19 mouse cellular contexts compared by ENCODE assay signal in the genomic region with DNA sequence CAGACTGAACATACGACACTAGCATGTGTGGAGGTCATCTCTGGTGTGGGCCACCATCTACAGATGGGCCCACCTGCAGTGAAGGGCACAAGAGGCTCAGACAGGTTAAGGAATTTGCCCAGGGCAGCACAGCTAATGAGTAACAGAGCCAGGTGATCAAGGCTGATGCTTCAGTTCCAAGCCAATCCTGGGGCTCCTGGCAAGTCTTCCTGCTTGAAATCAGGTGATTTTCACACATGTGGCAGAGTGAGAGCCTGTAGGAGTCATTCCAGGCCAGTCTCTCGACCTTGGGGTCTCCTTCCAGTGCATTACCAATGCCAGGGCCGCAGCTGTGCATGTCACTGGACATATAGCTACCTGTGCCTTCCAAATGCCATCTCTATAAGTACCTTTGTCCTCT.
DNase-seq lines count a peak whose midpoint lies in the region; ATAC-seq and TF ChIP-seq lines count a peak whose summit lies in the region.
"Had no signal": no experiment of that assay in that cellular context is flagged by ENCODE, and none has a peak within 500 bp of the region (broad histone marks: within the 10 kb centered on the region; RNA-seq: fewer than 3 reads in every experiment).

No protein-coding gene starts in this region.

- 74% methylated on average over 3 of the region's 3 CpGs for WGBS in hindbrain, embryonic 16.5 days
- 83% methylated on average over 3 of the region's 3 CpGs for WGBS in hindbrain, embryonic 14.5 days

- no peaks in the 10 kb centered on the region for H3K36me3 ChIP-seq in hindbrain, embryonic 16.5 days (ENCODE audit: control insufficient read depth, insufficient read depth, low read length)
- no peaks in the 10 kb centered on the region for H3K36me3 ChIP-seq in hindbrain, embryonic 14.5 days (replicated peaks; ENCODE audit: control insufficient read depth, insufficient read depth)
- H3K36me3 ChIP-seq: embryonic facial prominence, embryonic 15.5 days; heart, embryonic 12.5 days; neural tube, embryonic 12.5 days had no signal

- peaks cover 10% of the 10 kb centered on the region for H3K4me1 ChIP-seq in hindbrain, embryonic 16.5 days (ENCODE audit: control insufficient read depth, insufficient read depth, low read depth, low read length)
- H3K4me1 ChIP-seq in hindbrain, embryonic 14.5 days (replicated peaks; ENCODE audit: control insufficient read depth, insufficient read depth, low read length): peaks cover 11% of the 10 kb centered on the region
- peaks cover 30% of the 10 kb centered on the region for H3K4me1 ChIP-seq in brown adipose tissue, adult 24 weeks (ENCODE audit: control insufficient read depth, insufficient read depth, insufficient read length, low read length)
- peaks cover 2% of the 10 kb centered on the region; the same call in 1 of the 2 replicates for H3K4me1 ChIP-seq in cortical plate, adult 2 months (ENCODE audit: control insufficient read depth, insufficient read depth, low read length)

- H3K4me3 ChIP-seq in hindbrain, embryonic 16.5 days (ENCODE audit: low read length): no peak overlapping the region
- no peak overlapping the region for H3K4me3 ChIP-seq in hindbrain, embryonic 14.5 days (replicated peaks; ENCODE audit: low read length)
- no peak overlapping the region for H3K4me3 ChIP-seq in brown adipose tissue, adult 24 weeks (ENCODE audit: insufficient read depth, low read depth, low read length)
- H3K4me3 ChIP-seq in cortical plate, adult 2 months (ENCODE audit: insufficient read depth, low read length): no peak overlapping the region
- H3K4me3 ChIP-seq: embryonic facial prominence, embryonic 15.5 days; heart, embryonic 12.5 days; neural tube, embryonic 12.5 days had no signal

- DNase-seq in hindbrain, embryonic 14.5 days (ENCODE audit: low spot score): no peak
- peak; percentile 37 to 61 for DNase-seq in kidney, postnatal 25 days
- no peak for DNase-seq in kidney, postnatal 10 days
- DNase-seq: adrenal gland, postnatal 10 days; cerebellum, adult 11 months; cerebellum, postnatal 25 days; heart, postnatal 14 days; layer of hippocampus, postnatal 36 days; thymus, postnatal 14 days had no signal

- no peaks in the 10 kb centered on the region for H3K27me3 ChIP-seq in hindbrain, embryonic 16.5 days (replicated peaks; ENCODE audit: control insufficient read depth, insufficient read depth, low read length)
- H3K27me3 ChIP-seq in hindbrain, embryonic 14.5 days (ENCODE audit: control insufficient read depth, insufficient read depth, low read length): no peaks in the 10 kb centered on the region
- H3K27me3 ChIP-seq: embryonic facial prominence, embryonic 15.5 days; heart, embryonic 12.5 days; neural tube, embryonic 12.5 days had no signal

- no peak overlapping the region for H3K4me2 ChIP-seq in hindbrain, embryonic 16.5 days (ENCODE audit: low read length)
- no peak overlapping the region for H3K4me2 ChIP-seq in hindbrain, embryonic 14.5 days (replicated peaks)
- H3K4me2 ChIP-seq: embryonic facial prominence, embryonic 15.5 days; heart, embryonic 12.5 days; neural tube, embryonic 12.5 days had no signal

- ATAC-seq in hindbrain, embryonic 16.5 days: no peak
- no peak for ATAC-seq in hindbrain, embryonic 14.5 days (ENCODE audit: low FRiP score)
- no peak for ATAC-seq in megakaryocyte, adult 5-6 weeks (ENCODE audit: poor library complexity, severe bottlenecking)
- ATAC-seq: inflammation-experienced regulatory T-cells, adult 6 months; lung, postnatal 0 days had no signal

- TF ChIP-seq CTCF in cortical plate, adult 2 months (IDR thresholded peaks at IDR 0.05; ENCODE audit: extremely low read depth, insufficient read depth, low read length): no peak

- peak overlapping the region; percentile 29 for H3K27ac ChIP-seq in hindbrain, embryonic 16.5 days (ENCODE audit: low read depth, low read length)
- H3K27ac ChIP-seq in hindbrain, embryonic 14.5 days: no peak overlapping the region; the same call in 1 of the 2 replicates
- peak overlapping the region; percentile 61 for H3K27ac ChIP-seq in brown adipose tissue, adult 24 weeks (replicated peaks; ENCODE audit: low read depth, low read length)
- H3K27ac ChIP-seq in cortical plate, adult 2 months (ENCODE audit: insufficient read depth, low read length): peak overlapping the region; percentile 10; the same call in 1 of the 2 replicates
- H3K27ac ChIP-seq: embryonic facial prominence, embryonic 15.5 days; neural tube, embryonic 12.5 days had no signal

- no peak for TF ChIP-seq POLR2A in cortical plate, adult 2 months (IDR thresholded peaks at IDR 0.05; ENCODE audit: extremely low read depth, insufficient read depth, low read length)

- no peaks in the 10 kb centered on the region for H3K9me3 ChIP-seq in hindbrain, embryonic 16.5 days (ENCODE audit: control insufficient read depth, low read length)
- H3K9me3 ChIP-seq in hindbrain, embryonic 14.5 days (ENCODE audit: control insufficient read depth, low read length): no peaks in the 10 kb centered on the region
- H3K9me3 ChIP-seq: embryonic facial prominence, embryonic 15.5 days; heart, embryonic 12.5 days; neural tube, embryonic 12.5 days had no signal

- H3K9ac ChIP-seq in hindbrain, embryonic 16.5 days (ENCODE audit: low read depth, low read length): no peak overlapping the region
- no peak overlapping the region for H3K9ac ChIP-seq in hindbrain, embryonic 14.5 days
- H3K9ac ChIP-seq: embryonic facial prominence, embryonic 15.5 days; forebrain, postnatal 0 days; heart, embryonic 12.5 days; neural tube, embryonic 12.5 days had no signal

Comparison
In these comparisons a context has a peak if more than half of its experiments do, and no peak if none do; other contexts are left out.
1. DNase-seq: peak in kidney, postnatal 25 days (2 of 2); none in hindbrain, embryonic 14.5 days (single experiment) and kidney, postnatal 10 days (single experiment).